Mouse (Mus musculus): Measurements from ENCODE around the gene Srrt.

DNA sequence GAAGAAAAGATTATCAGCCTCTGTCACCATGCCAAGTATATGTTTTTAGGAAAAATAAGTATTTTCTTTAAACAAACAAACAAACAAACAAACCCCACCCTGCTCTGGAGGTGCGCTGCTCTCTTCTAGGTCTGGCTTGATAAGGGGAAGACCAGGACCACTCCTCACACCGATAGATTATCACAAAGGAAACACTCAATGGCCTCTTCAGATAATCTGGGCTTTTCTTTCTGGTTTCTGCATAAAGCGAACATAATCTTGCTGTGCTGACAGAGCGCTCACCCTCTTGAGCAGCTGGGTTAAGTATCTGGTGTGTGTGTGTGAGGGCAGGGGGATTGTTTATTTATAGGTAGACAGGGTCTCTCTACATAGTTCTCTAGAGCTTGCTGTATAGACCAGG lies 3.9 kb downstream of the Srrt start:
- TF ChIP-seq POLR2A (IDR thresholded peaks at IDR 0.05; ENCODE audit: extremely low read depth, insufficient read depth, low read length) (no peak), CTCF (IDR thresholded peaks at IDR 0.05; ENCODE audit: extremely low read depth, insufficient read depth, low read length) (no peak)
